Mouse (Mus musculus) thymus, postnatal 4 days (tissue): ENCODE results near the gene Rab29.
A peak's percentile ranks its signal among the peaks of the same experiment; 100 is the strongest.
"Not testable (repeated sequence)": the region's sequence is repeated elsewhere in the genome, so short reads cannot be mapped to it uniquely, and the experiment has no call there.

ENCODE experiments used
- DNase-seq: peaks from one replicate; pipeline ENCODE4 v3.0.0; 2021

Gene Rab29

GRCm38 (mm10) chr1:131866304-131866999 is 572 bp upstream of the Rab29 start:
- DNase-seq, result peak; percentile 14

GRCm38 (mm10) chr1:131867946-131868290 is 894 bp downstream of the Rab29 start:
- no peak for DNase-seq

- DNase-seq, result no peak
Measured at GRCm38 (mm10) chr1:131869561-131869960, 2.5 kb downstream of the Rab29 start.

DNA sequence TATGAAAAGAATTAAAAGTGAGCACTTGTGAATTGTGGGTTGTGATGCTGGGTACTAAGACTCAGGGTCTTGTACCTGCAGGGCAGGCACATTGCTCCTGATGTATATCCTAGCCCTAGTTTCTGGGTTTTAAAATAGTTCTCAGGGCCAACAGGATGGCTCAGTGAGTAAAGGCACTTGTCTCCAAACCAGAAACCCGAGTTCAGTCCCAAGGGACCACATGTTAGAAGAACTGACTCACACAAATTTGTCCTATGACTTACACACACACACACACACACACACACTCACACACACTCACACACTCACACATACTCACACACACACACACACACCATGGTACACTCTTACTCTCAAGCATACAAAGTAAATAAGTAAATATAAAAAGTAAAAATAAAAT is 5.8 kb downstream of the Rab29 start:
- DNase-seq, result no peak

DNA sequence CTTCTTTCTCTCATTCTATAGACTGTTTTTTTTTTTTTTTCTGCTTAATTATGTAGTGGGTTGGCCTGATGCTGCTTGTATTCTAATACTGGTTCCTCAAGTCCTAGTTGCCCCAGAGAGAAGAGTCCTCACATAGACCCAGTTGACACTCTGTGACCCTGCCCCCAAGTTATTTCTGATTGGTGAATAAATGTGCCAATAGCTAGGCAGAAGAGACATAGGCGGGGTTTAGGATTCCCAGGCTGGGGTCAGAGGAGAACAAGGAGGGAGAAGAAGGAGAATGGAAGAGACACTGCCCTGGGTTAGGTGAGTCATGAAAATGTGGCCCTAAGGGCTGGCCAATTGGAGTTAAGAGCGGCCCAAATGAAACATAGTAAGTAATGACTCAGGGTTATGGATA is 12.8 kb downstream of the Rab29 start:
- DNase-seq, result no peak

DNA sequence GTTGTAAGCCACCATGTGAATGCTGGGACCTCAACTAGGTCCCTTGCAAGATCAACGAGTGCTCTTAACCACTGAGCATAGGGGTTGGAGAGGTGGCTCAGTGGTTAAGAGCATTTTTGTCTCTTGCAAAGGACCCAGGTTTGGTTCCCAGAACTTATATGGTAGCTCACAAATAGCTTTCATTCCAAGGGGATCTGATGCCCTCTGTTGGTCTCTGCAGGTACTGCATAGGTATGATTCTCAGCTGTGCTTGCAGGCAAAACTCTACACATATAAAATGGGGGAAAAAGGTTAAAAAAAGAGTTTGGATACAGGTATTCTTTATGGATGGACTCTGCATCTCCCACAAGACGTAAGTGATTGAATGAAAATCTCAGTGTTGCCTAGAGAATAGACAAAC is 15.8 kb downstream of the Rab29 start:
- peak; percentile 69 for DNase-seq

DNA sequence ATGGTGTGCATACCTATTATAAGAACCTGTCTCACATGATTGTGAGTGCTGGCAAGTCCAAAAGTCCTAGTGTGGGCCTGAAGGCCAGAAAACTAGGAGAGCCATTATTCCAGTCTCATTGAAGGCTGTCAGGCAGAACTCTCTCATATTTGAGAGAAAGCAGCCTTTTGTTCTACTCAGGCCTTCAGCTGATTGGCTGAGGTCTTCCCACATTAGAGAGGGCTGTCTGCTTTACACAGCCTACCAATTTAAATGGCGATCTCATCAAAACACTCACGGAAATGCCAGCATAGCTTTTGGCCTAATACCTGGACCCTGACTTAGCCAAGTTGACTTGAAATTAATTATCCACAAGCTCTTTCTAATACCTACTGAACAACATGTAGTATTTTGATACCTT is 19.1 kb downstream of the Rab29 start:
- no peak for DNase-seq

DNA sequence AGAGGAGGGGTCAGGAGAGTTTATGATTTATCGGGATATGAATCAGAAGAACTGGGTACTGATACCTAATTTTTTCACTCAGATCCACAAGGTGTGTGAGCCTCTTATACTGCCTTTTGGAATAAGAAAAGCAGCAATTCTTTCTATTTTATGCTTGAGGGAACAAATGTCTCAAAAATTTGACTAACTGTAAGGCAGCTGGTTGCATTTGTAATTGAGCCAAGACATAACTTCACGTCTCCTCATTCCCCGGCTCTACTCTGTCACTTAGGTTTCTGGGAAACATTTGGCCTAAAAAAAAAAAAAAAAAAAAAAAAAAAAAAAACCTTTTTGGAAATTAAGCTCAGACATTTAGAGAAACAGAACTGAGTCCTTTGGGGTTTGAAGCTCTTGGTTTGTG is 19.6 kb downstream of the Rab29 start:
- no peak for DNase-seq

DNA sequence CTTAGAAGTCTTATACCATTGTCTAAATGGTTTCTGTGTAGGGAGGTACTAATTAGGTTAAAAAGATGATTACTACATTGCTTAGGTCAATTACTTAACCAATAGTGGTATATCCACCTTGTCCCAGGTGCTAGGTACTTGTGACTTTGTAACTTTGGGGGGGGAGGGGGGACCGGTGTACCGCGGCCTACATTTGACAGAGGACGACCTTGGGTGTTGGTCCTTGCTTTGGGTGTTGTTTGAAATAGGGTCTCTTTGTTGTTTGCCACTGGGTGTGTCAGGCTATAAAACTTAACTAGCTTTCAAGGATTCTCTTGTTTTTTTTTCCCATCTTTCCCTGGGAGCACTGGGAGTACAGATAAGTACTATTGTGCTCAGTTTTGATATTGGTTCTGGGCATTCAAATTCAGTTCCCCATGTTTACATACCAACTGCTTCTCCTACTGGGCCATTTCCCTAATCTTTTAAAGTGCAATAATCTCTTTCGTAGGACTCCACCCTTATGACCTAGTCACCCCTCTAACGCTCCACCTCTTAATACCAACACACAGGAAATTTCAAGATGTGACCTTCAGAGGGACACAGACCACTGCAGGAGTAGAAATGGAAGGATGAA is 23.1 kb downstream of the Rab29 start:
- DNase-seq, result no peak

- no peak for DNase-seq
Measured at GRCm38 (mm10) chr1:131891436-131891835, 24.4 kb downstream of the Rab29 start.

GRCm38 (mm10) chr1:131902679-131903078 is 35.7 kb downstream of the Rab29 start:
- no peak for DNase-seq

GRCm38 (mm10) chr1:131903251-131903650 is 36.2 kb downstream of the Rab29 start:
- DNase-seq, result no peak

DNA sequence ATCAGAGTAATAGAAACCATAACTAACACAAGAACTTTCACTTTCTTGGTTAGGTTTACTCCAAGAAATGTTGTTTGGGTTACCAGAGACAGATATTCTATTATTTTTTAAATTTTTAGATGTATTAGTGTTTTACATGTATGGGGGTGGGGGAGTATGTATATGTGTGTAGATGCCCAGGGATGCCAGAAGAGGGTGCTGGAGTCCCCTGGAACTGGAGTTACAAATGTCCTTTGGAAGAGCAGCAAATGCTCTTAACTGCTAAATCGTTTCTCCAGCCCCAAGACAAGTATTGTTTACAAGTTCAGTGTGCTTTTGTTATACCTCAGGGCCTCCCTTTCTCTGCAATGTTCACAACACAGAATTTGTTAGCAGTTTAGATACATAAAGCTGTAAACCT is 38.5 kb downstream of the Rab29 start:
- peak; percentile 40 for DNase-seq

- no peak for DNase-seq
Measured at GRCm38 (mm10) chr1:131908456-131908855, 41.4 kb downstream of the Rab29 start.

DNA sequence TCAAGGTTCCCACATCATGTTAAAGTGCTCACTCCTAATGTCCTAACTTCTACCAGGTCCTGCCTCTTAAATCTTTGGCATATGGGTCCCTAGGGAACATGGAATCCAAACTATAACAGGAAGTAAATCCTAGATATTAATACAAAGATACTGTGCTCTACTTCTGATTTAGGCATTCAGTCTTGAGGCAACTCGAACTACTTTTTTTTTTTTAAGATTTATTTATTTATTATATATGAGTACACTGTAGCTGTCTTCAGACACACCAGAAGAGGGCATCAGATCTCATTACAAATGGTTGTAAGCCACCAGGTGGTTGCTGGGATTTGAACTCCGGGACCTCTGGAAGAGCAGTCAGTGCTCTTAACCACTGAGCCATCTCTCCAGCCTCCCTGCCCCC is 42.2 kb downstream of the Rab29 start:
- DNase-seq, result not testable (repeated sequence)

DNA sequence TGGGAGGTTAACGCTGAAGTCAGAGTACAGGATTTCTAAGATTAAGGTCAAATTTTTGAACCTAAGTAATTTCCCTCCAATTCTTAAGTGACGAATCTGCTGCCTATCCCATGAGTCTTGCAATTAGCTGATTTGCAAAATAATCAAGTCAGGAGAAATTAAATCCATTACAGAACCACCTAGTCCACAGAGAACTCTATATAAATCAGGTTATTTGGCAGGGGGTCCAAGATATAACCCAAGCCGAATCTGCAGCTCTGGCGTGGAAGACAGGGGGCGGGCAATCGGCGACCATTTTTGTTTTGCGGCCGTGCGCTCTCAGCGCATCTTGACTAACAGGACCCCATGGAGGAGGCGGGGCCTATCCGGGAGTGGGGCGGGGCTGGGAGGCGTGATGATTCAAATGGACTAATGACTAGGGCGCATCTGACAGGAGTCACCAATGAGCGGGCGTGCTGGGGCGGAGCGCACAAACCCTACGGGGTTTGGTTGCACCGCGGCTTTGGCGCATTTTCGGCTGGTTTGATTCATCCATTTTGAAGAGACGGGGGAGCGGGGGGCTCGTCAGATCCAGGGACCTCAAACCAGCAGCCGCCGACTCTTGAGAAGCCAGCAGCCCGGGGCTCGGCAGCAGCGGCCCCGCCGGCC is 43.1 kb downstream of the Rab29 start, which contains the start of gene Nucks1:
Gene Nucks1 (plus strand): TSS at position 534 of the 648 bp plus-strand sequence.
- DNase-seq, result peak; percentile 100

GRCm38 (mm10) chr1:131910674-131911558 is 43.9 kb downstream of the Rab29 start:
- peak; percentile 95 for DNase-seq

DNA sequence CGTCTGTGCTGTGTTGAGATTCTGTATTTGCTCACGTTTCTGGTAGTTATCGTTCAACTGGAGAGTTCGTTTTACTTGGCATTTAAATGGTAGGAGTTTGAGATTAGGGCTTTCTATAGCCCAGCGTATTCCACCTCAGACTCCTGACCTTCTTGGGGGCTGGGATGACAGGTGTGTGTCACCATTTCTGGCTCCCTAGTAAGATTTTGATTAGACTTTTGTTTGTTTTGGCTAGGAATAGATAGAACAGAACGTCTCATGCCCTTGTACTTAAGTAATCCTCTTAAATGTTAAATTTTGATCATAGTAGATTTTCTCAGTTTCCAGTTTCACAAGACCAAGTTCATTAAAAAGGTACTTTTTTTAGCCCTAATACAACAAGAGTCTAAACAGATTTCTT is 50.6 kb downstream of the Rab29 start:
- no peak for DNase-seq

DNA sequence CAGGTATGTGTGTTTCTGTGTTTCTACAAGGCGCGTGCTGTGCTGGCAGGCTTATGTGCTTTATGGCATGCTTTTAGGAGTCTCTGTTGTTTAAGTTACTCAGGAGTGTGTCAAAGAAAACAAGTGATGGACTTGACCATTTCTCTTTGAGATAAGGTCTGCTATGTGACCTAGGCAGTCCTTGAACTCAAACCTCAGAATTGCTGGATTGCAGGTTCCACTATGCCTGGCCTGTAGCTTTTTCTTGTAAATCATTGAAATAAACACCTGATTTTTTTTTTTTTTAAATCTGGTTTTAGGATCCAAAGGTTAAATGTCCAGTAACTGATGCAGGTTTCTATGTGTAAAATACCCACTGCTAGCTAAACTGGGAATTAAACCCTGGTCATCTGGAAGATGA is 52.0 kb downstream of the Rab29 start:
- DNase-seq, result no peak

GRCm38 (mm10) chr1:131922100-131922499 is 55.1 kb downstream of the Rab29 start:
- no peak for DNase-seq
